Mouse (Mus musculus): Measurements from ENCODE around the gene Eaf2. TPM values are rescaled to one million over a fixed set of nuclear protein-coding genes. Genes with fewer than 3 reads are reported as not detected.

Eaf2 gene
- polyA plus RNA-seq, 1 experiment from 2014 or later = 1.2 TPM

DNA sequence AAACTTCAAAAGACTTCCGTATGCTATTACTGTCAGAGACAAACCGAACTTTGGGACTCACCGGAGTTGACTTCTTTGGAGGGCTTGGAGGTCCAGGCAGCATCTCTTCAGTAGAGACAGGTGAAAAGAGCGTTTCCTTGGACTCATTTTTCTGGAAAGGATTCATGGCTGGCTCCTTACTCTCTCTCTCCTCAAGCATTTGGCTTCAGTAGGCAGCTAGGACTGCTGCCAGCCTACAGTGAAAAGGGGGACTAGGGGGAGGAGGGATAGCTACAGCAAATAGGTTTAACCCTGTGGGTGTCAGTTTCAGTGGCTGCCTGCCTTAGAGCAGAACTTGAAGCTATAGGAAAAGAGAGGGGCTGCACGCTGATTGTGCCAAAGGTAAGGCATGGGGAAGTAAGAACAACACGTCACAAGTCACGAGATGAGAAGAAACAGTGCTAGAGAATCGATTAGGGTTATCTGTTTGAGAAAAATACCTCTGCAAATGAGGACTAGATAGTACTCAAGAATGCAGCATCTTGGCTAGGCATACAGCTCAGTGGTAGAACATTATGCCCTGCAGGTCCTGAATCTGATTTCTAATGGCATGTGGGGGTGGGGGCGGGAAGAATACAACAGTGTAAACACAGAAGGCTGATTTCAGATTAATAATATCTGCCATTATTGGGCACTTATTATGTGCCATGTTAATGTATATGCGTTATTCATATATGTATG lies 90.0 kb downstream of the Eaf2 start, which contains the start of gene Slc15a2:
TSS of gene Slc15a2 (minus strand) at position 369 of the 720 bp plus-strand sequence.
- 80% methylated on average over 10 of the region's 10 CpGs for WGBS
- H3K27me3 ChIP-seq (ENCODE audit: insufficient read depth, poor library complexity, severe bottlenecking) = no peaks in the 10 kb centered on the region
- no peak for DNase-seq (ENCODE audit: low spot score)
- H3K27ac ChIP-seq = no peak within 1 kb of the TSS
- H3K36me3 ChIP-seq = no peaks in the 10 kb centered on the region
- H3K9me3 ChIP-seq = no peaks in the 10 kb centered on the region
- H3K4me1 ChIP-seq (replicated peaks) = no peaks in the 10 kb centered on the region
- no peak within 1 kb of the TSS for H3K4me3 ChIP-seq

GRCm38 (mm10) chr16:36784146-36784545 lies 90.7 kb downstream of the Eaf2 start:
- Histone ChIP-seq H3K4me1 (replicated peaks) (no peaks in the 10 kb centered on the region), H3K27ac (no peak overlapping the region)
- WGBS = 93% methylated on average over 2 of the region's 2 CpGs

GRCm38 (mm10) chr16:36775658-36776057 lies 99.1 kb downstream of the Eaf2 start:
- no peak for DNase-seq (ENCODE audit: low spot score)
- WGBS = 72% methylated on average over 6 of the region's 6 CpGs
- no peak overlapping the region for H3K4me3 ChIP-seq

More at GRCm38 (mm10) chr16:36784146-36784545, 90.7 kb downstream of the Eaf2 start:
- H3K4me3 ChIP-seq = no peak overlapping the region
- DNase-seq (ENCODE audit: low spot score) = no peak
- H3K36me3 ChIP-seq = no peaks in the 10 kb centered on the region
- no peaks in the 10 kb centered on the region for H3K27me3 ChIP-seq (ENCODE audit: insufficient read depth, poor library complexity, severe bottlenecking)
- no peaks in the 10 kb centered on the region for H3K9me3 ChIP-seq

DNA sequence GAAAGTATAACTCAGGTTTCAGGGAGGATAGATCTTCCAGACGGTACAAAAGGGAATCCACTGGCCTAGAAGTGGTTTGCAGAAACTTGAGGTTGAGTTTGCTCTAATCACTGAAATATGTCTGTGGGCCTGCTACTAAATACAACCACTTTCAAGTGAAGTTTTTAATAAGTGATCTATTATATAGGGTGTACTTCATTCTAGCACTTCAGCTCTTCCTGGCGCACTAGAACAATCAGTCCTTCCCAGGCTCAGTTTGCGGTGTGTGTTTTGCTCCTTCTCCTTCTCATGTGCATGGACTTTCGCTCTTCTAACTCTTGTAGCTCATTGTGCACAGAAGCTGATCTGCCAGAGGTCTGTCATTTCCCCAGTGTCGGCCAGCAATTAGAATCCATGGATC lies 101.8 kb downstream of the Eaf2 start:
- H3K27ac ChIP-seq = no peak overlapping the region
- H3K9me3 ChIP-seq = no peaks in the 10 kb centered on the region
- H3K36me3 ChIP-seq = no peaks in the 10 kb centered on the region
- no peak for DNase-seq (ENCODE audit: low spot score)
- H3K4me3 ChIP-seq = no peak overlapping the region
- no peaks in the 10 kb centered on the region for H3K4me1 ChIP-seq (replicated peaks)
- no peaks in the 10 kb centered on the region for H3K27me3 ChIP-seq (ENCODE audit: insufficient read depth, poor library complexity, severe bottlenecking)
- 94% methylated on average over 5 of the region's 5 CpGs for WGBS

More at GRCm38 (mm10) chr16:36775658-36776057, 99.1 kb downstream of the Eaf2 start:
- Histone ChIP-seq H3K36me3 (no peaks in the 10 kb centered on the region), H3K9me3 (no peaks in the 10 kb centered on the region), H3K27me3 (ENCODE audit: insufficient read depth, poor library complexity, severe bottlenecking) (no peaks in the 10 kb centered on the region), H3K4me1 (replicated peaks) (no peaks in the 10 kb centered on the region), H3K27ac (no peak overlapping the region)

- DNase-seq (ENCODE audit: low spot score) = no peak
- no peaks in the 10 kb centered on the region for H3K9me3 ChIP-seq
- 94% methylated on average over 3 of the region's 3 CpGs for WGBS
- no peak overlapping the region for H3K4me3 ChIP-seq
- H3K27me3 ChIP-seq (ENCODE audit: insufficient read depth, poor library complexity, severe bottlenecking) = no peaks in the 10 kb centered on the region
- H3K27ac ChIP-seq = no peak overlapping the region
- no peaks in the 10 kb centered on the region for H3K36me3 ChIP-seq
- H3K4me1 ChIP-seq (replicated peaks) = no peaks in the 10 kb centered on the region
Measured at GRCm38 (mm10) chr16:36771703-36772102, 103.1 kb downstream of the Eaf2 start.

- no peaks in the 10 kb centered on the region for H3K9me3 ChIP-seq
- no peak overlapping the region for H3K27ac ChIP-seq
- WGBS = 81% methylated on average over 2 of the region's 2 CpGs
- no peak for DNase-seq (ENCODE audit: low spot score)
- no peak overlapping the region for H3K4me3 ChIP-seq
- no peaks in the 10 kb centered on the region for H3K36me3 ChIP-seq
- H3K4me1 ChIP-seq (replicated peaks) = no peaks in the 10 kb centered on the region
- H3K27me3 ChIP-seq (ENCODE audit: insufficient read depth, poor library complexity, severe bottlenecking) = no peaks in the 10 kb centered on the region
Measured at GRCm38 (mm10) chr16:36771244-36771643, 103.6 kb downstream of the Eaf2 start.

- H3K36me3 ChIP-seq = no peaks in the 10 kb centered on the region
- no peak overlapping the region for H3K4me3 ChIP-seq
- WGBS = 68% methylated on average over 4 of the region's 4 CpGs
- no peak overlapping the region for H3K27ac ChIP-seq
- no peaks in the 10 kb centered on the region for H3K4me1 ChIP-seq (replicated peaks)
- no peak for DNase-seq (ENCODE audit: low spot score)
- no peaks in the 10 kb centered on the region for H3K27me3 ChIP-seq (ENCODE audit: insufficient read depth, poor library complexity, severe bottlenecking)
- no peaks in the 10 kb centered on the region for H3K9me3 ChIP-seq
Measured at GRCm38 (mm10) chr16:36770830-36771229, 104.0 kb downstream of the Eaf2 start.

DNA sequence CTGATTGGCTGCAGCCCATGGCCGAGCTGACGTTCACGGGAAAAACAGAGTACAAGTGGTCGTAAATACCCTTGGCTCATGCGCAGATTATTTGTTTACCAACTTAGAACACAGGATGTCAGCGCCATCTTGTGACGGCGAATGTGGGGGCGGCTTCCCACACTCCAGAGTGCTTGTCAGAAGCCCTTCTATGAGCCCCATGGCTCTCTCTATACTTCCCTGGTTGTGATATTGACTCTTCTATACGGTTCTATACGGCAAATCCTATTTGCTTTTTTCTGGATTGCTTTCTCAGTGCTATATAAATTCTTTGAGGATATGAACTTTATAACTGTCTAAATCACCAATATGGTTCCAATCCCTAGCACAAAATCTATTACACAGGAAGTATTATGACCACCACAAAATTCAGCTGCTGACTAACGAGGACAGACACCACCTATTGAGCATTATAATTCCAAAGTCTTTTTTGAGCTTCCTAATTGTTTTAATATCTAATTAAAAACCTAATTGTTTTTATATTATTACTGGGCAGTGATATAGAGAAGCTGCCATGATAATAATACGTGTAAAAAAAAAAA lies 104.5 kb downstream of the Eaf2 start:
- WGBS = 80% methylated on average over 9 of the region's 13 CpGs
- Histone ChIP-seq H3K36me3 (no peaks in the 10 kb centered on the region), H3K9me3 (no peaks in the 10 kb centered on the region), H3K4me1 (replicated peaks) (no peaks in the 10 kb centered on the region), H3K27me3 (ENCODE audit: insufficient read depth, poor library complexity, severe bottlenecking) (no peaks in the 10 kb centered on the region), H3K27ac (no peak overlapping the region), H3K4me3 (no peak overlapping the region)
- no peak for DNase-seq (ENCODE audit: low spot score)

DNA sequence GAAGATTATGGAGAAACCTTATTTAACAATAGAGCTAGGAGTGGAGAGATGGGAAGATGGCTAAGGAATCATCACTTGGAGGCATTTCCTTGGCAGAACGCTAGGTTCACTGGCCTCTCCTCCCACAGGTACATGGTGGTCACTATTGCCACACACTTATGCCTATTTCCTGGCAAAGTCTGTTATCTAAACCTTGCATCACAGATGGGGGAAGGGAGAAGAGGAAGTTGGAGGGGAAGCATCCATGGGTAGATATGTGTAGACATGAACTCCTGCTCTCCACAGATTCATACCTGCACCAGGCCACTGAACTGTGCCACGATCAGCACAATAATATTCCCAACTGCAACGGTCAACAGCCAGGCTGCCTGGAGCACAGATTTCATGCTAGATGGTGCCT lies 122.8 kb downstream of the Eaf2 start:
- Histone ChIP-seq H3K4me3 (no peak overlapping the region), H3K27ac (no peak overlapping the region), H3K36me3 (no peaks in the 10 kb centered on the region), H3K4me1 (replicated peaks) (no peaks in the 10 kb centered on the region), H3K27me3 (ENCODE audit: insufficient read depth, poor library complexity, severe bottlenecking) (no peaks in the 10 kb centered on the region), H3K9me3 (no peaks in the 10 kb centered on the region)
- DNase-seq (ENCODE audit: low spot score) = no peak
- WGBS = 94% methylated on average over 3 of the region's 3 CpGs

DNA sequence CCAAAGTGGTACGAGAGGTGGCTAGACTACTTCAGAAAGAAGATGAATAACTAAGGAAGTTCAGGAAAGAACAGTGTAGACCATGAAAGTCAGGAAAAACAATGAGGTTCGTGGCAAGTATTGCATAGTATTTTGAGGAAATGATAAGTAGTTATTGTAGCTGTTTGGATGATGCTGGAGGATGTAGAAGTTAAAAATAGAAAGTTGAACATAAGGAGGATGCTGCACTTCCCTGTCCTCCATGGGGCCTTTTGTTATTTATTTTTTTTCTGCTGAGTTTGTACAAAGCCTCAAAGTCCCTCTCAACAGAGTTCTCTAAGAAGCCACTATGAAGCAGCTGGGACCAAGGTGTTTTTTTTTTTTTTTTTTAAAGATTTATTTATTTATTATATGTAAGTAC lies 127.0 kb downstream of the Eaf2 start:
- H3K27ac ChIP-seq = no peak overlapping the region
- no peak overlapping the region for H3K4me3 ChIP-seq
- no peaks in the 10 kb centered on the region for H3K36me3 ChIP-seq
- no peak for DNase-seq (ENCODE audit: low spot score)
- WGBS = 86% methylated on average over 2 of the region's 2 CpGs
- H3K27me3 ChIP-seq (ENCODE audit: insufficient read depth, poor library complexity, severe bottlenecking) = no peaks in the 10 kb centered on the region
- no peaks in the 10 kb centered on the region for H3K4me1 ChIP-seq (replicated peaks)
- no peaks in the 10 kb centered on the region for H3K9me3 ChIP-seq

DNA sequence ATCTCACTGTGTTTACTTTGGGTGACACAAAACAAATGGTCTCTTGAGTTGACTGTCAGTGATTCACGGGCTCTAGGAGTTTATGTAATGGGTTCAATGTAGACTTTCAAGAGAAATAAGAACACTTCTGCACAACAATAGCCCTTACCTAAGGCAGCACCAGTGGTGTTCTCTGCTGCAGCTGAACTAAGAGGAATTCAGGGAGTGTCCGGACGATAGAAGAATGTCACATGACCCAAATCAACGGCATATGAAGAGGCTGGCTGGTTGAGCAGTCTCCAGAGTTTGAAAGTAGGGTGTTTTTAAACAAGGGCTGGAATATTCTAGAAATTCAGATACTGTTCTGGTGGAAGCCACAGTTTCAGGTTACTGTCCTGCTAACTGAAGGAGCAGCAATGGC lies 127.7 kb downstream of the Eaf2 start:
- no peaks in the 10 kb centered on the region for H3K9me3 ChIP-seq
- H3K36me3 ChIP-seq = no peaks in the 10 kb centered on the region
- no peak overlapping the region for H3K4me3 ChIP-seq
- DNase-seq (ENCODE audit: low spot score) = no peak
- WGBS = 88% methylated on average over 4 of the region's 4 CpGs
- no peaks in the 10 kb centered on the region for H3K27me3 ChIP-seq (ENCODE audit: insufficient read depth, poor library complexity, severe bottlenecking)
- no peak overlapping the region for H3K27ac ChIP-seq
- H3K4me1 ChIP-seq (replicated peaks) = no peaks in the 10 kb centered on the region

GRCm38 (mm10) chr16:36743580-36743979 lies 131.2 kb downstream of the Eaf2 start:
- no peak overlapping the region for H3K4me3 ChIP-seq
- no peaks in the 10 kb centered on the region for H3K9me3 ChIP-seq
- DNase-seq (ENCODE audit: low spot score) = no peak
- H3K36me3 ChIP-seq = no peaks in the 10 kb centered on the region
- no peak overlapping the region for H3K27ac ChIP-seq
- H3K4me1 ChIP-seq (replicated peaks) = no peaks in the 10 kb centered on the region
- no peaks in the 10 kb centered on the region for H3K27me3 ChIP-seq (ENCODE audit: insufficient read depth, poor library complexity, severe bottlenecking)
- WGBS = 86% methylated on average over 8 of the region's 8 CpGs

All from hindbrain, embryonic 10.5 days (tissue).